Mouse (Mus musculus): ENCODE data around the gene Zcchc7. TPM values are rescaled to one million over a fixed set of nuclear protein-coding genes. Genes with fewer than 3 reads are reported as not detected.

Gene Zcchc7
- total and polyA plus RNA-seq, 3 experiments = 17.8 to 18.2 TPM; not detected in 1

DNA sequence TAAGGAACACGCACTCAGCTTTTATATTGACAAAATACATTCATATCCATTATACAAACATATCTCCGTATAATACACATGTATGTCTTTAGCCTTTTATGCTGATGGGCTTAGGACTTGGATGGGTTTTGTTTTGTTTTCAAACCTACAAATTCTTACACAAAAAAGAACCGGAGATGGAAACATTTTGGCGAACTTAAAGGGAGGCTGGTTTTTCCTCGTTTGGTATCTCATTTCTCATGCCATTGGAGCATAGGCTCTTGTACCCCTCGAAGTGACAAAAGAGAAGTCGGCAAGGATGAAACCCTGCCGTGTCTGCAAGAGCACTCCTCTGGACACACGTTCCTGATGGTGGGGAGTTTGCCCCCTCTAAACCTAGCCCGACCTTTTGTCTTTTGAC, 39.3 kb upstream of the Zcchc7 start:
- Histone ChIP-seq H3K79me2 (ENCODE audit: control insufficient read depth, insufficient read depth, low read length, poor library complexity) (no peaks in the 10 kb centered on the region), H3K4me3 (ENCODE audit: control insufficient read depth in 1 of 2, insufficient read depth in 1 of 2, low read depth in 2 of 2, low read length in 2 of 2) (no peak overlapping the region), H3K9ac (ENCODE audit: control insufficient read depth, low read depth, low read length, poor library complexity, severe bottlenecking) (no peak overlapping the region), H3K36me3 (ENCODE audit: control insufficient read depth in 1 of 2, insufficient read depth in 2 of 2, low read length in 2 of 2) (no peaks in the 10 kb centered on the region), H3K27me3 (ENCODE audit: control insufficient read depth in 1 of 2, insufficient read depth in 2 of 2, low read length in 2 of 2) (peaks cover 2 to 3% of the 10 kb centered on the region in 2 experiments; a peak in 2 of 4 replicates), H3K27ac (ENCODE audit: control insufficient read depth, low read depth, low read length) (no peak overlapping the region), H3K4me1 (ENCODE audit: control insufficient read depth in 1 of 2, insufficient read depth in 2 of 2, low read length in 2 of 2) (no peaks in the 10 kb centered on the region), H3K9me3 (replicated peaks; ENCODE audit: insufficient read depth, low read length) (no peaks in the 10 kb centered on the region)
- no peak for DNase-seq (ENCODE audit: low read depth, low spot score)
- no peak for TF ChIP-seq KAT2A (conservative IDR thresholded peaks at IDR 0.05; ENCODE audit: low read depth, low read length)
- TF ChIP-seq ZKSCAN1 (IDR thresholded peaks at IDR 0.05; ENCODE audit: low read depth, low read length) = no peak
- TF ChIP-seq EP300 (IDR thresholded peaks at IDR 0.05; ENCODE audit: low read depth in 1 of 2, low read length in 2 of 2) = no peak
- TF ChIP-seq ZNF384 (IDR thresholded peaks at IDR 0.05; ENCODE audit: low read depth, low read length) = no peak

DNA sequence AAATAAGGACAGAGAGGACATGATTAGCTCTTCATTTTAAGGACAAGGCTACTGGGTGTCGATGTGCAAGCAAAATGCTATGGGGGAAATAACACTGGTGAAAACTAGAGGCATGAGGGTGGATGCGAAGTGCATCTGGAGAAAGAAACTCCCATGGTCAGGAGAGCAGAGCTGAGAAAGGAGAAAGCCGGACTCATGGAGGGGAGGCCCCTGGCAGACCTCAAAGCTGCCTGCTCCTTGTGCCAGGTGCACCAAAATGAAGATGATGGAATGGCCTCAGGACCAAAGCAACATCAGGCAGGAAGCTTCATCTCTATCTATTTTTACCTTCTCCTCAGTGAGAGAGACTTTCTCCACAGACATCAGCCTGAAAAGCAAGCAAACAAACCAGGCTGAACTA, 38.0 kb upstream of the Zcchc7 start:
- Histone ChIP-seq H3K9ac (ENCODE audit: control insufficient read depth, low read depth, low read length, poor library complexity, severe bottlenecking) (no peak overlapping the region), H3K4me1 (ENCODE audit: control insufficient read depth in 1 of 2, insufficient read depth in 2 of 2, low read length in 2 of 2) (no peaks in the 10 kb centered on the region), H3K27me3 (ENCODE audit: control insufficient read depth in 1 of 2, insufficient read depth in 2 of 2, low read length in 2 of 2) (peaks cover 2 to 3% of the 10 kb centered on the region in 2 experiments; a peak in 2 of 4 replicates), H3K9me3 (replicated peaks; ENCODE audit: insufficient read depth, low read length) (no peaks in the 10 kb centered on the region), H3K27ac (ENCODE audit: control insufficient read depth, low read depth, low read length) (no peak overlapping the region), H3K4me3 (ENCODE audit: control insufficient read depth in 1 of 2, insufficient read depth in 1 of 2, low read depth in 2 of 2, low read length in 2 of 2) (no peak overlapping the region), H3K36me3 (ENCODE audit: control insufficient read depth in 1 of 2, insufficient read depth in 2 of 2, low read length in 2 of 2) (no peaks in the 10 kb centered on the region), H3K79me2 (ENCODE audit: control insufficient read depth, insufficient read depth, low read length, poor library complexity) (no peaks in the 10 kb centered on the region)
- no peak for TF ChIP-seq GABPA (IDR thresholded peaks at IDR 0.05; ENCODE audit: low read depth, low read length)
- TF ChIP-seq USF1 (IDR thresholded peaks at IDR 0.05; ENCODE audit: low read depth, low read length) = no peak
- no peak for TF ChIP-seq ZC3H11A (IDR thresholded peaks at IDR 0.05; ENCODE audit: low read depth, low read length)
- no peak for TF ChIP-seq ZNF384 (IDR thresholded peaks at IDR 0.05; ENCODE audit: low read depth, low read length)
- TF ChIP-seq TCF12 (IDR thresholded peaks at IDR 0.05; ENCODE audit: low read depth, low read length) = no peak
- no peak for TF ChIP-seq CHD2 (IDR thresholded peaks at IDR 0.05; ENCODE audit: low read length)
- no peak for TF ChIP-seq GATA1 (IDR thresholded peaks at IDR 0.05; ENCODE audit: low read depth, low read length)
- TF ChIP-seq NELFE (IDR thresholded peaks at IDR 0.05; ENCODE audit: low read depth, low read length) = no peak
- no peak for TF ChIP-seq HCFC1 (IDR thresholded peaks at IDR 0.05; ENCODE audit: low read depth, low read length)
- no peak for TF ChIP-seq EP300 (IDR thresholded peaks at IDR 0.05; ENCODE audit: low read depth in 1 of 2, low read length in 2 of 2)
- no peak for TF ChIP-seq MEF2A (IDR thresholded peaks at IDR 0.05; ENCODE audit: extremely low read depth, insufficient replicate concordance, low read depth, low read length, poor library complexity, severe bottlenecking)
- no peak for TF ChIP-seq CHD1 (IDR thresholded peaks at IDR 0.05; ENCODE audit: low read depth, low read length)
- no peak for TF ChIP-seq POLR2AphosphoS2 (IDR thresholded peaks at IDR 0.05; ENCODE audit: low read length)
- DNase-seq (ENCODE audit: low read depth, low spot score) = no peak

GRCm38 (mm10) chr4:44720046-44720445, 35.6 kb upstream of the Zcchc7 start:
- no peaks in the 10 kb centered on the region for H3K79me2 ChIP-seq (ENCODE audit: control insufficient read depth, insufficient read depth, low read length, poor library complexity)
- H3K27me3 ChIP-seq (ENCODE audit: control insufficient read depth in 1 of 2, insufficient read depth in 2 of 2, low read length in 2 of 2) = peaks cover 2 to 4% of the 10 kb centered on the region in 2 experiments; a peak in 3 of 4 replicates
- H3K27ac ChIP-seq (ENCODE audit: control insufficient read depth, low read depth, low read length) = no peak overlapping the region
- no peaks in the 10 kb centered on the region for H3K9me3 ChIP-seq (replicated peaks; ENCODE audit: insufficient read depth, low read length)
- no peaks in the 10 kb centered on the region for H3K36me3 ChIP-seq (ENCODE audit: control insufficient read depth in 1 of 2, insufficient read depth in 2 of 2, low read length in 2 of 2)
- no peak overlapping the region for H3K4me3 ChIP-seq (ENCODE audit: control insufficient read depth in 1 of 2, insufficient read depth in 1 of 2, low read depth in 2 of 2, low read length in 2 of 2)
- no peak overlapping the region for H3K9ac ChIP-seq (ENCODE audit: control insufficient read depth, low read depth, low read length, poor library complexity, severe bottlenecking)
- no peaks in the 10 kb centered on the region for H3K4me1 ChIP-seq (ENCODE audit: control insufficient read depth in 1 of 2, insufficient read depth in 2 of 2, low read length in 2 of 2)
- no peak for DNase-seq (ENCODE audit: low read depth, low spot score)
- TF ChIP-seq MYB (IDR thresholded peaks at IDR 0.05; ENCODE audit: low read depth, low read length) (no peak), MEF2A (IDR thresholded peaks at IDR 0.05; ENCODE audit: extremely low read depth, insufficient replicate concordance, low read depth, low read length, poor library complexity, severe bottlenecking) (no peak), ELF1 (IDR thresholded peaks at IDR 0.05; ENCODE audit: low read depth, low read length) (no peak)

All from MEL (cell line).